Mouse (Mus musculus): ENCODE results near the gene Gm1043. TPM values are rescaled to one million over a fixed set of nuclear protein-coding genes. Genes with fewer than 3 reads are reported as not detected.

Gm1043 gene
- polyA plus RNA-seq, 1 experiment from 2014 or later: 0.12 TPM

- 68% methylated on average over 6 of the region's 6 CpGs for WGBS
- DNase-seq (ENCODE audit: low spot score): no peak
- Histone ChIP-seq H3K27me3 (ENCODE audit: control insufficient read depth, insufficient read depth, low read length) (peaks cover 2% of the 10 kb centered on the region), H3K9ac (ENCODE audit: low read length) (no peak overlapping the region), H3K4me2 (ENCODE audit: low read depth) (no peak overlapping the region), H3K4me3 (ENCODE audit: low read depth, low read length) (no peak overlapping the region), H3K36me3 (ENCODE audit: control insufficient read depth, insufficient read depth, low read length) (no peaks in the 10 kb centered on the region), H3K4me1 (ENCODE audit: control insufficient read depth, insufficient read depth, low read length) (no peaks in the 10 kb centered on the region), H3K9me3 (ENCODE audit: control insufficient read depth, low read length) (no peaks in the 10 kb centered on the region), H3K27ac (ENCODE audit: low read depth, low read length) (no peak overlapping the region)
- no peak for ATAC-seq (ENCODE audit: insufficient read depth, low FRiP score, low TSS enrichment)
Measured at GRCm38 (mm10) chr5:37097591-37097990, 12.4 kb downstream of the Gm1043 start.

- H3K36me3 ChIP-seq (ENCODE audit: control insufficient read depth, insufficient read depth, low read length): no peaks in the 10 kb centered on the region
- no peaks in the 10 kb centered on the region for H3K9me3 ChIP-seq (ENCODE audit: control insufficient read depth, low read length)
- DNase-seq (ENCODE audit: low spot score) (no peak), ATAC-seq (ENCODE audit: insufficient read depth, low FRiP score, low TSS enrichment) (no peak)
- H3K9ac ChIP-seq (ENCODE audit: low read length): no peak overlapping the region
- H3K4me1 ChIP-seq (ENCODE audit: control insufficient read depth, insufficient read depth, low read length): no peaks in the 10 kb centered on the region
- no peak overlapping the region for H3K4me3 ChIP-seq (ENCODE audit: low read depth, low read length)
- no peak overlapping the region for H3K4me2 ChIP-seq (ENCODE audit: low read depth)
- H3K27me3 ChIP-seq (ENCODE audit: control insufficient read depth, insufficient read depth, low read length): no peaks in the 10 kb centered on the region
- WGBS: 75% methylated on average over 5 of the region's 5 CpGs
- H3K27ac ChIP-seq (ENCODE audit: low read depth, low read length): no peak overlapping the region
Measured at GRCm38 (mm10) chr5:37100813-37101212, 15.6 kb downstream of the Gm1043 start.

DNA sequence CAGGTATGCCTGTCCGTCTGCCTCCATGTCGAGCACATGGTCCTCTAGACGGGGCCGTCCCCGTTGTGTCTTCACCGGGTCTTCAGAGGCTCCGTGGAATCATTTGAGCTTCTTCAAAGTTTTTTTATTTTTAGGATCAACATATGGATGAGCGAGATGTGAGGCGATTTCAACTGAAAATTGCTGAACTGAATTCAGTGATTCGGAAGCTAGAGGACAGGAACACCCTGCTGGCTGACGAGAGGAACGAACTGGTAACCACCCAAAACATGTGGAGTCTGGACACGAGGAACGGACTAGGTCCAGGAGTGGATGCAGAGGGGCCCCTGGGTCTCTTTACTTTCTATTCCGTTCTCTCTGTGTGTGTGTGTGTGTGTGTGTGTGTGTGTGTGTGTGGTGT is 16.5 kb downstream of the Gm1043 start:
- Histone ChIP-seq H3K4me1 (ENCODE audit: control insufficient read depth, insufficient read depth, low read length) (no peaks in the 10 kb centered on the region), H3K9ac (ENCODE audit: low read length) (no peak overlapping the region), H3K4me2 (ENCODE audit: low read depth) (no peak overlapping the region), H3K27ac (ENCODE audit: low read depth, low read length) (no peak overlapping the region), H3K27me3 (ENCODE audit: control insufficient read depth, insufficient read depth, low read length) (no peaks in the 10 kb centered on the region), H3K9me3 (ENCODE audit: control insufficient read depth, low read length) (no peaks in the 10 kb centered on the region), H3K4me3 (ENCODE audit: low read depth, low read length) (no peak overlapping the region), H3K36me3 (ENCODE audit: control insufficient read depth, insufficient read depth, low read length) (no peaks in the 10 kb centered on the region)
- ATAC-seq (ENCODE audit: insufficient read depth, low FRiP score, low TSS enrichment): no peak
- DNase-seq (ENCODE audit: low spot score): no peak
- WGBS: 86% methylated on average over 15 of the region's 15 CpGs

GRCm38 (mm10) chr5:37102056-37102455 is 16.9 kb downstream of the Gm1043 start:
- Histone ChIP-seq H3K4me3 (ENCODE audit: low read depth, low read length) (no peak overlapping the region), H3K27ac (ENCODE audit: low read depth, low read length) (no peak overlapping the region), H3K9ac (ENCODE audit: low read length) (no peak overlapping the region), H3K36me3 (ENCODE audit: control insufficient read depth, insufficient read depth, low read length) (no peaks in the 10 kb centered on the region), H3K9me3 (ENCODE audit: control insufficient read depth, low read length) (no peaks in the 10 kb centered on the region), H3K4me2 (ENCODE audit: low read depth) (no peak overlapping the region), H3K27me3 (ENCODE audit: control insufficient read depth, insufficient read depth, low read length) (no peaks in the 10 kb centered on the region), H3K4me1 (ENCODE audit: control insufficient read depth, insufficient read depth, low read length) (no peaks in the 10 kb centered on the region)
- DNase-seq (ENCODE audit: low spot score): no peak
- ATAC-seq (ENCODE audit: insufficient read depth, low FRiP score, low TSS enrichment): no peak
- 62% methylated on average over 6 of the region's 6 CpGs for WGBS

- WGBS: 86% methylated on average over 23 of the region's 23 CpGs
- DNase-seq (ENCODE audit: low spot score) (no peak), ATAC-seq (ENCODE audit: insufficient read depth, low FRiP score, low TSS enrichment) (no peak)
- Histone ChIP-seq H3K4me3 (ENCODE audit: low read depth, low read length) (no peak overlapping the region), H3K4me1 (ENCODE audit: control insufficient read depth, insufficient read depth, low read length) (no peaks in the 10 kb centered on the region), H3K9ac (ENCODE audit: low read length) (no peak overlapping the region), H3K9me3 (ENCODE audit: control insufficient read depth, low read length) (no peaks in the 10 kb centered on the region), H3K36me3 (ENCODE audit: control insufficient read depth, insufficient read depth, low read length) (no peaks in the 10 kb centered on the region), H3K27ac (ENCODE audit: low read depth, low read length) (no peak overlapping the region), H3K4me2 (ENCODE audit: low read depth) (no peak overlapping the region), H3K27me3 (ENCODE audit: control insufficient read depth, insufficient read depth, low read length) (no peaks in the 10 kb centered on the region)
Measured at GRCm38 (mm10) chr5:37105531-37106456, 20.6 kb downstream of the Gm1043 start.

- no peaks in the 10 kb centered on the region for H3K9me3 ChIP-seq (ENCODE audit: control insufficient read depth, low read length)
- no peaks in the 10 kb centered on the region for H3K36me3 ChIP-seq (ENCODE audit: control insufficient read depth, insufficient read depth, low read length)
- no peaks in the 10 kb centered on the region for H3K27me3 ChIP-seq (ENCODE audit: control insufficient read depth, insufficient read depth, low read length)
- WGBS: 76% methylated on average over 5 of the region's 5 CpGs
- H3K4me2 ChIP-seq (ENCODE audit: low read depth): no peak overlapping the region
- H3K4me3 ChIP-seq (ENCODE audit: low read depth, low read length): no peak overlapping the region
- ATAC-seq (ENCODE audit: insufficient read depth, low FRiP score, low TSS enrichment): no peak
- H3K9ac ChIP-seq (ENCODE audit: low read length): no peak overlapping the region
- no peaks in the 10 kb centered on the region for H3K4me1 ChIP-seq (ENCODE audit: control insufficient read depth, insufficient read depth, low read length)
- H3K27ac ChIP-seq (ENCODE audit: low read depth, low read length): no peak overlapping the region
- DNase-seq (ENCODE audit: low spot score): no peak
Measured at GRCm38 (mm10) chr5:37107111-37107510, 21.9 kb downstream of the Gm1043 start.

- no peak for ATAC-seq (ENCODE audit: insufficient read depth, low FRiP score, low TSS enrichment)
- WGBS: 86% methylated on average over 6 of the region's 6 CpGs
- no peaks in the 10 kb centered on the region for H3K36me3 ChIP-seq (ENCODE audit: control insufficient read depth, insufficient read depth, low read length)
Measured at GRCm38 (mm10) chr5:37107611-37108010, 22.4 kb downstream of the Gm1043 start.

GRCm38 (mm10) chr5:37109280-37109849 is 24.2 kb downstream of the Gm1043 start:
- Histone ChIP-seq H3K4me2 (ENCODE audit: low read depth) (no peak overlapping the region), H3K27ac (ENCODE audit: low read depth, low read length) (no peak overlapping the region), H3K4me3 (ENCODE audit: low read depth, low read length) (no peak overlapping the region), H3K27me3 (ENCODE audit: control insufficient read depth, insufficient read depth, low read length) (no peaks in the 10 kb centered on the region), H3K9me3 (ENCODE audit: control insufficient read depth, low read length) (no peaks in the 10 kb centered on the region), H3K36me3 (ENCODE audit: control insufficient read depth, insufficient read depth, low read length) (no peaks in the 10 kb centered on the region), H3K9ac (ENCODE audit: low read length) (no peak overlapping the region), H3K4me1 (ENCODE audit: control insufficient read depth, insufficient read depth, low read length) (no peaks in the 10 kb centered on the region)
- DNase-seq (ENCODE audit: low spot score) (peak; percentile 76), ATAC-seq (ENCODE audit: insufficient read depth, low FRiP score, low TSS enrichment) (no peak)
- WGBS: 39% methylated on average over 6 of the region's 6 CpGs

More at GRCm38 (mm10) chr5:37107611-37108010, 22.4 kb downstream of the Gm1043 start:
- no peak overlapping the region for H3K4me2 ChIP-seq (ENCODE audit: low read depth)
- no peaks in the 10 kb centered on the region for H3K4me1 ChIP-seq (ENCODE audit: control insufficient read depth, insufficient read depth, low read length)
- no peaks in the 10 kb centered on the region for H3K27me3 ChIP-seq (ENCODE audit: control insufficient read depth, insufficient read depth, low read length)
- DNase-seq (ENCODE audit: low spot score): no peak
- no peak overlapping the region for H3K27ac ChIP-seq (ENCODE audit: low read depth, low read length)
- no peak overlapping the region for H3K4me3 ChIP-seq (ENCODE audit: low read depth, low read length)
- H3K9ac ChIP-seq (ENCODE audit: low read length): no peak overlapping the region
- no peaks in the 10 kb centered on the region for H3K9me3 ChIP-seq (ENCODE audit: control insufficient read depth, low read length)

- WGBS: 81% methylated on average over 7 of the region's 7 CpGs
- H3K9ac ChIP-seq (ENCODE audit: low read length): no peak overlapping the region
- no peak overlapping the region for H3K4me2 ChIP-seq (ENCODE audit: low read depth)
- no peaks in the 10 kb centered on the region for H3K4me1 ChIP-seq (ENCODE audit: control insufficient read depth, insufficient read depth, low read length)
- no peak for ATAC-seq (ENCODE audit: insufficient read depth, low FRiP score, low TSS enrichment)
- no peak overlapping the region for H3K4me3 ChIP-seq (ENCODE audit: low read depth, low read length)
- no peak for DNase-seq (ENCODE audit: low spot score)
- H3K36me3 ChIP-seq (ENCODE audit: control insufficient read depth, insufficient read depth, low read length): no peaks in the 10 kb centered on the region
- no peaks in the 10 kb centered on the region for H3K27me3 ChIP-seq (ENCODE audit: control insufficient read depth, insufficient read depth, low read length)
- no peak overlapping the region for H3K27ac ChIP-seq (ENCODE audit: low read depth, low read length)
- H3K9me3 ChIP-seq (ENCODE audit: control insufficient read depth, low read length): no peaks in the 10 kb centered on the region
Measured at GRCm38 (mm10) chr5:37112389-37112788, 27.2 kb downstream of the Gm1043 start.

Measured in neural tube, embryonic 11.5 days (tissue).